Mouse (Mus musculus) lung, adult 2 months (tissue): ENCODE data around the gene Smad1.

ENCODE experiments used
- CTCF ChIP-seq: fragments of 200-500 bp; IDR thresholded peaks from 2 replicates; pipeline ENCODE4 v1.5.1; 2011; ENCODE audit warnings: mild to moderate bottlenecking, low read length, control low read depth; ENCODE audit not compliant: insufficient read depth
- POLR2A ChIP-seq: fragments of 200-500 bp; IDR thresholded peaks from 2 replicates; pipeline ENCODE4 v1.6.1; 2011; ENCODE audit warnings: low read depth, mild to moderate bottlenecking, control low read depth, low read length, borderline replicate concordance; ENCODE audit errors: extremely low read depth

- TF ChIP-seq CTCF (no peak), POLR2A (peak; percentile 44; the same call in 1 of the 2 replicates)
These were observed 902 bp downstream of the Smad1 start for GRCm38 (mm10) chr8:79398251-79398981.
